Mouse (Mus musculus): ENCODE data around the gene Hdac4.

Hdac4 gene

DNA sequence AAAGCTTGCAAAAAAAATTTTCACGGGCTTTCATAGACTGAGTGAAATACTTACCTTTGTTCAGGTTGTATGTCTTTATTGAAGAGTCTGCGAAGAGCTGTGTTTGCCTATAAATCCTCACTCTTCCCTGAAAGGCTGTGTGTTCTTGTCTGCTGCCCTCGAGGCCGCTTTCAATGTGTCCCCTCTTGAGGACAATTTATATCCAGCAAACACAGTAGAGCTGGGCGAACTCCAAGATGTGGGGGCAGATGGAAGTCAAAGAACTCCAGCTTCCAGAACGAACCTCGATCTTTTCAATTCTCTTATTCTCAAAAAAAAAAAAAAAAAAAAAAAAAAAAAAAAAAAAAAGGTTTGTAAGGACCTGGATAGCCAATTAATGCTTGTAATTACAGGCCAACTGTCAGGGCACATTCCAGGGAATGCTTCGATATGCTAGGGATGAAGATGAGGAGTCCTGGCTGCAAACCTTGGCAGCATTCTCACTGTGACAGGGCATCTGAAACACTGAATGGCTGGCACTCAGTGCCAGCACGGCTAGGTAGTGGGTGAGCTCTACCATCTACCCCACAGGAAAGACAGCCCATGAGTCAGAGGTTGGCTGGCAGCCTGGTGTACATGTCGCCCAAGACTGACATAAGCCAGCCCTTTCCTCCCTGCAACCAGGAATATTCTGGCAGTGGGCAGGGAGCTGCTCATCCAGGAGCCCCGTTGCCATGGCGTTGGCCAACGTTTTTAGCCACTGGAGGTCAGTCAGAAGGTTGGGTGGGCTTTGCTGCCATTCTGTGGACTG, at the start of gene Hdac4:
Gene Hdac4, minus strand, starts transcription at position 340 of the 790 bp plus-strand sequence.
- DNase-seq, result peak; percentile 97 to 98

GRCm38 (mm10) chr1:92243549-92243948, 48.0 kb upstream of the Hdac4 start:
- no peak for DNase-seq

DNA sequence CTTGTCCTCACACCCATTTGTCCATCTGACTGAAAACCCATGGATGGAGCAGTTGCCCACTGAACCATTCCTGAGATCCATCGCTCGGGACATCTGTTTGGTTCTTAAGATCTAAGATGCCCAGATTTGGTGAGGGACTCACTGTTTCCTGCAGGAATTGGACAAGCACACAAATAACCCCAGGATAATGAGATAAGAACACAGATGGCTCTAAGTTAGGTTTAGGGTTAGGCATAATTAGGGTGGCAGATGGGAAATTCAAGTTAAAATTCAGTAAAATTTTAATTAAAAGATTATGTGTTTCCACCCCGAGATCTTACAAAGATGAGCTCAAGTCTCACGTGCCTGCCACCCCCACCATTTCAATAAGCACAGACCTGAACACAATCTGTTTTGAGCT, 44.6 kb upstream of the Hdac4 start:
- DNase-seq, result no peak

GRCm38 (mm10) chr1:92235600-92235999, 40.1 kb upstream of the Hdac4 start:
- no peak for DNase-seq

GRCm38 (mm10) chr1:92225297-92225696, 29.8 kb upstream of the Hdac4 start:
- no peak for DNase-seq

GRCm38 (mm10) chr1:92223956-92224891, 28.7 kb upstream of the Hdac4 start:
- DNase-seq, result peak; percentile 52 to 69

DNA sequence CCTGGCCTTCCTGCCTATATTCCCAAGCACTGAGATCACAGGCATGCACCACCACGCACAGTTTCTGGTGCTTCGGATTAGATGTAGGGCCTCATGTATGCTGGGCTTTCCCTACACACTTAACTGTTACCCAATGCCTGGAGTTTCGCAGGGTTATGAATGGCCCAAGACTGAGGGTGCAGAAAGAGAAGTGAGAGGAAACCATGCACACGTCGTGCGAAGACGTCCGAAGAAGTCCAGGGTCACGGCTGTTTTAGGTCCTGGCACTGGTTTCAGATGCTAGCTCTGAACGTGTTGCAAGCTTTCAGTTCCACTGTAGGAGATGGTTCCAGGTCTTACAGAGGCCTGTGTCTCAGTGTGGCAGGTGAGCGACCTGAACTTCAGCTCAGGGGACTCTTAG, 21.2 kb upstream of the Hdac4 start:
- no peak for DNase-seq

- DNase-seq, result no peak
These were observed 20.6 kb upstream of the Hdac4 start for GRCm38 (mm10) chr1:92215996-92216630.

DNA sequence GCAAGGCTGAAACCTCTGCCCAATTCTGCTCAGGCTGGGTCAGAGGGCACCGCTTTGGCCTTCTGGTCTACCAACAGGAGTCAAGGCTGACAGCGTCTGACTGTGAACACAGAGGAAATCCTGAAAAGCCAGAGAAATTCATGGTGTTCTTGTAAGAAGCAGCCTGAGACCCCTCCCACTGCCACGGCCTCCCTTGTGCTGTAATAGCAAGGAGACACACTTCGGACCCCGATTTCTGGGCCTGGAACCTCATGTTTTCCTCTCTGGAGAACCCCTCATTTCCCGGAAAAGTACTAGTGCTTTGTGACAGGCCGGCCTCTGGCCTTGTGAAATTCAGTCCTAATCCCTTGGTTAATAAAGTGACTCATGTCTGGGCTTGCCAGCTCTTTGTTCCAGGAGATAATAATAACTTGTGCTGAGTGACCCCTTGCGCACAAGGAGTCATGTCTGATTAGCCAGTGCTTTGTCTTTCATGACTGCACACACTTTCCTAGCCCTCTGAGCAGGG, 19.7 kb upstream of the Hdac4 start:
- DNase-seq, result no peak

DNA sequence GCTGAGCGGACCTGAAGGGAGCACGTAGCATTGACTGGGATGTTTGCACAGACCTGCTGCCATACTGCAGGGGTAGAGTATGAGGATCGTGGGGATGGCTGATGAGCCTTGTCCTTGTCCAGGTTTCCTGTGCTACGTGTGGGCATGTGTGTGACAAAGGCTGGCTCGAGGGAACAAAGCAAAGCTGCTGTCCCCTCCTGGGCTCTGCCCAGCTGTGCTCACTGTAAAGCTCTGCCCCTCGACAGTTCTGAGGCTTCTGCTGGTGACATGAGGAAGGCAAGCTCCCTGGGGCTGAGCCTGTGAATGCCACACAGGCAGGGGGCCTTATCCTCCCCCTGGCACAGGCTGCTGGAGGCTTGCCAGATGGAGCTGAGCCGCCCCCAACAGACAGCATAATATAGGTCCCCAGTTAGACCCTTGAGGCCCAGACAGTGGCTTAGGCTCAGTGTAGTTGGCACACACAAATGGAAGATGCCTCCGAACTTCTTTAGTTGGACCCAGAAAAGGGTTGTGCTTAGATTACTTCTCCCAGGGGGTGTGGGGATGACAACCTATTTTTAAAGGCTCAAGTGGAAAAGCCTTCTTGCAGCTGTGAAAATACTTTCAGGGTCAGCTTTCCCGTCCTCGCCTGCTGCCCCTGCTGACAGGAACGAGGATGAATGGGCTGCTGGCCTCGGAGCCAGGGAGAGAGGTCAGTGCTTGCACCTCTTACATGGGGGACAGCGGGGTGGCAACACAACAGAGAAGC, 16.7 kb upstream of the Hdac4 start:
- peak; percentile 47 to 56 for DNase-seq

DNA sequence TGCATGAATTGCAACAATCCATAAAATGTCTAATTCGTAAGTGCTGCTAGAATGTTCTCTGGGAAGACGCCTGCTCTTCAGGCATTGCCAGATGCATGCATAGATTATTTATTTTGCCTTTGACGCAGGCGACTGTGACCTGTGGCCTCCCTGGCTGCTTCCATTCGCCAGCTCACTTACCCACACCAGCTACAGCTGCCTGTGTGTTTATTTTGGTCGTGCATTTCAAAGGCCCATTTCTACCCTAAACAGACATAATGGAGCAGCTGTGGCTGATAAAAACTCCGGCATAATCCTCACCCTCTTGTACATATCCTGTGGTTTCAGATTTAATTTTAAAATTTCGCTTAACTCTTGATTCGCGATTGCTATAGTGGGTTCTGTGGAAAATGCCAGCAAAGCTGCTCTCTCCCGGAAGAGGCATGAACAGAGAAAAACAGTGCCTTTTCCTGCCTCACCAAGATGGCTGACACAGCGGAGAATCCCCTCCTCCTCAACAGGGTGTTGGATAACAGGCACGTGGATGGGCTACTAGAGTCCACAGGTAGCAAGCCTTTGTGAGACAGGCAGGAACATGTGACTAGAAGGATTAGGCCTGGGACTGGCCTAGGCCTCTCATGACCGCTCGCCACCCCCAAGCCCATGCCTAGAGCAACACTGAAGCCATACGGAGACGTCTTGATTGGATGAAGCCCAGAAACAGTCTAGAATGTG, 7.3 kb upstream of the Hdac4 start:
- no peak for DNase-seq

DNA sequence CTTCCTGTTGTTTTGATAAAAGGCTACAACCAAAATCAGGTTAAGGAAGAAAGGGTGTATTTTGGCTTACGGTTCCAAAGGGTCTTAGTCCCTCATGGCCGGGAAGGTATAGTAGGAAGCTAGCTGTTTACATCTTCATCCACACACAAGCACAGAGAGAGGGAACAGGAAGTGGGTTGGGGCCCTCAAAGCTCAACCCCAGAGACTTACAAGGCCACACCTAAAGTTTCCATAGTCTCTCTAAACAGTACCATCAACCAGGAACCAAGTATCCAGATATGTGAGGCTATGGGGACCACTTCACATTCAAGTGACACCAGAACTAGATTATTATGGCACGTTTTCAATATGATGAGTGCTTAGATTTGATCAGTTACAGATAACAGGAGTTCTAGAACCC, 5.0 kb downstream of the Hdac4 start:
- DNase-seq, result no peak

- DNase-seq, result no peak
These were observed 8.4 kb downstream of the Hdac4 start for GRCm38 (mm10) chr1:92187137-92187536.

DNA sequence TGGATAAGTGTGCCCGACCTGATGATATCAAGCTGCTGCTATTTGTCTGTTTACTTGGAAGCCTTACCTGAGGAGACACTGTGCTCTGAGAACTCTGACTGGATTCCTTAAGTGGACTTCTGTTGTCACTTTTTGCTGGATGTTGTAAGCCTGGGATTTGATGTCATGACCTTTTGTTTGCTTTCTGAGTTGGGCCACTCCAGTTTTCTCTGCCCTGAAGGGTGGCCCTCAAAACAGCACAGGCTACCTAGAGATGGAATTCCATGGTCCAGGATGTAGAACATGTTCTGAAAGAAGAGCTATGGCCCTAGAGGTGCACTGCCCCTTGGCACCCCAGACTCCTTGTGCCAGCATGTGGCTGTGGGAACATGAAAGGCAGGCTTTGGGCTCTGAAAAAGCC, 10.9 kb downstream of the Hdac4 start:
- DNase-seq, result no peak

- DNase-seq, result no peak
These were observed 12.3 kb downstream of the Hdac4 start for GRCm38 (mm10) chr1:92183101-92183790.

DNA sequence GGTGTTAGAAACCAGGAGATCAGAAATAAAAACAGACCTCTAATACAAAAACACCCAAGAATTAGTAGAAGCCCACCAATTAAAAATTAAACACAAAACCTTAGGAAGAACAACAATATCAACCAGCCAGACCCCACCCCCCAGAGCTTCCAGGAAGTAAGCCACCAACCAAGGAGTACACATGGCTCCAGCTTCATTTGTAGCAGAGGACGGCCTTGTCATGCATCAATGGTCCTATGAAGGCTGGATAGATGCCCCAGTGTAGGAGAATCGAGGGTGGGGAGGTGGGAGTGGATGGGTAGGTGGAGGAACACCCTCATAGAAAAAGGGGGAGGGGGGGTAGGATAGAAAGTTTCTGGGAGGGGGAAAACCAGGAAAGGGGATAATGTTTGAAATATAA, 13.5 kb downstream of the Hdac4 start:
- no peak for DNase-seq

- peak; percentile 100 for DNase-seq
These were observed 15.1 kb downstream of the Hdac4 start for GRCm38 (mm10) chr1:92180141-92181137.

- DNase-seq, result peak; percentile 68 to 72
These were observed 16.0 kb downstream of the Hdac4 start for GRCm38 (mm10) chr1:92179489-92180006.

- peak in 1 of 2 experiments; percentile 47 for DNase-seq
These were observed 16.4 kb downstream of the Hdac4 start for GRCm38 (mm10) chr1:92179070-92179469.

All from cerebellum, postnatal 10 days (tissue).